Mouse (Mus musculus) activated CD4-positive, CD25-positive, alpha-beta regulatory T cell, adult 4 months (primary cell): Measurements from ENCODE around the gene Psmc1. TPM values are rescaled to one million over a fixed set of nuclear protein-coding genes. Genes with fewer than 3 reads are reported as not detected.

Source experiments
- ATAC-seq: one replicate; pipeline ENCODE4 v1.8.0; 2017
- polyA plus RNA-seq, 2 experiments: library from polyadenylated mRNA; unstranded; fragments of 100-300 nt; shearing (Covaris generic); gene quantifications; one replicate each; pipeline ENCODE4 v1.2.1; 2017

The Psmc1 gene
- polyA plus RNA-seq: 100 to 1,000 TPM; 201 to 218 TPM

GRCm38 (mm10) chr12:100109986-100110696 lies at the start of gene Psmc1:
TSS of gene Psmc1 (plus strand) at chr12:100110154.
- peak; percentile 87 for ATAC-seq

DNA sequence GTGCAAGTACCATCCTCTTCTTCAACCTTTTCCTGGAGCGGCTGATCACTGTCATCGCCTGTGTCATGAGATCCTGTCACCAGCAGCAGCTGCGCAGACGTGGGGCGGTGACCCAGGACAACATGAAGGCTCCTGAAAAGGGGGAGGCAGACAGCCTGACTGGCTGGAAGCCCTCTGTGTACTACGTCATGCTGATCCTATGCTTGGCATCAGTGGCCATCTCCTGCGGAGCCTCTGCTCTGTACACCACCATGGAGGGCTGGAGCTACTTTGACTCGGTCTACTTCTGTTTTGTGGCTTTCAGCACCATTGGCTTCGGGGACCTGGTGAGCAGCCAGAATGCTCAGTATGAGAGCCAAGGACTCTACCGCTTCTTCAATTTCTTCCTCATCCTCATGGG lies 48.9 kb upstream of the Psmc1 start:
- no peak for ATAC-seq

DNA sequence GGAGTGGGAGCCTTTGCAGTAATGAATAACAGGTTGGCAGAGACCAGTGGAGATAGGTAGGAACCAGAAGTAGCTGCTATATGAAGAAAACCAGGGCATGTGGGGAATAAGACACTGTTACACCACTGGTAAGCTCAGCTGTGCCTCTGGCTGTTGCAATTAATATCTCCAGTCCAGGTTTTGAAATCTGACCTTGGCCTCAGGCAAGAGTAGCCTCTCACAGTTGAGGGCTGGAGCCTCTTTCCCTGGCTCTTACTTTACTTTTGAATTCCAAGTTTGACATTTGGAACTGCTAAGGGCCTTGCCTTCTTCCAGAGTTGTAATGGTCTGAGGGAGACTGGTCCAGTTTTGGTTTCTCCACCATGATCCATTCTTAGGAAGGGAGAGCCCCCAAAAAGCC lies 48.1 kb upstream of the Psmc1 start:
- ATAC-seq: no peak

GRCm38 (mm10) chr12:100062584-100062983 lies 47.4 kb upstream of the Psmc1 start:
- ATAC-seq: no peak

DNA sequence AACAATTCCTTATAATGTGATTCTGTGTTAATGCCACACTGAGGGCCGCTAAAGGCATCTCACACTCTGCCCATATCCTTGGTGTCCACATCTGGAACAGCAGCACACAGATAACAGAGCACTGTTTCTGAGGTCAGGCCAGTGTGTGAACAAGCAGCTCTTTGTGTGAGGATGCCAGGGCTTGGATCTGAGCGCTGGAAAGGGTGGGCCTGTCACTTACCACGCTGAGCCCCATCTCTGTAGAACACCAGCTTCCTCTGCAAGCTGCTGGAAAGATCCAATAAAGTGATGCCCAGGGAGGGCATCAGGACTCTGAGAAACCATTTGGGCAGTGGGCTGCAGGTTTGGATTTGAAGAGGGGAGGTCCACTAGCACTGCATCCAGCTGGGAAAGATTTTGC lies 44.8 kb upstream of the Psmc1 start:
- no peak for ATAC-seq

GRCm38 (mm10) chr12:100067477-100067876 lies 42.5 kb upstream of the Psmc1 start:
- ATAC-seq: no peak

GRCm38 (mm10) chr12:100073201-100073672 lies 36.7 kb upstream of the Psmc1 start:
- ATAC-seq: no peak

DNA sequence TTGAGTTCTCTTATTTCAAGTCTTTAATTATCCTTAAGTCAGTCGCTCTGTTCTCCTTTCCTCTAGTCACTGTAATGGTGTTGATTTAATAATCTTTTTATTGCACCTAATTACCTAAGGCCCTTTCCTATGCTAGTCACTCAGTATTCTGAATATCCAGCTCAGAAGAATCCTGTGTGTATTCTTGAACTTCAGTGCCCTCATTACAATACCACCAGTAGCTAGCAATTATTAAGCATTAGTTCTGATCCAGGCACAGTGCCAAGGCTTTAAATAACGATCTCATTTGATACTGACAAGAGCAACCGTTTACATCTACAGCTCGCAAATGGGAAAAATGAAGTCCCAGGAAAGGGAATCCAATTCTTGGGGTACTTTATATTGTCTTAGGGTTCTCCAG lies 34.2 kb upstream of the Psmc1 start:
- ATAC-seq: no peak

GRCm38 (mm10) chr12:100079636-100080286 lies 30.2 kb upstream of the Psmc1 start:
- ATAC-seq: no peak

DNA sequence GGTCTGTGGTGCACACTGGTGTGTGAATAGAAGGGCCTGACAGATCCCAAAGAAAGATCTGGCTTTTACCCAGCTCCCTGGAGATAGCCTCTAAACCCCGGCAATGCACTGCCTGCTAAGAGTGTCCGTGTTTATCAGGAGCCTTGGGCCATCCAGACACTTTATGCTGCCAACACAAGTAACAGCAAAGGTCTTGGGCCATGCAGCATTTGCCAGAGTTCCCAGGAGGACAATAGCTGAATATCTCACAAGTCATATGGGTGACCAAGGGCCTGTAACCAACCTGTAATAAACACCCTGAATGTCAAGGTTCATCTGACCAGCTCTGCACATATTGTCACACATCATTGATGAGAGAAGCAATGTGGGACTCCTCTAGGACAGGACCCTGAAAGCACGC lies 21.9 kb upstream of the Psmc1 start:
- no peak for ATAC-seq

DNA sequence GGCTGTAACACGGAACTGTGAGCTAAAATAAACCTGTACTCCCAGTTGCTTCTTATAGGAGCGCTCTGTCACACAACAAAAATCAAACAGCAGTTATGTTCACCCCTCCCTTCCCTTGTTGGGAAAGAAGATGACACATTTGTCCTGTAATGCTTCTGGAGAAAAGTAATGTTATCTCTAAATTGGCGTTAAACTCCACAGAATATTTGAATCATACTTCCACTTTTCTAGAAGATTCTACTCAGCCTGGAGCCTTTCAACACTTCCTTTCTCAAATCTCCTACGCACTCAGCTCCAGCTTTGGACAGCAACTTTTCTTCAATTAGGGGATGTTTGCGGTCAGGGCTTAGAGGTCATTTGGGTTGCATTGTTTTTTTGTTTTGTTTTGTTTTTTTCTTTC lies 20.7 kb upstream of the Psmc1 start:
- ATAC-seq: no peak

GRCm38 (mm10) chr12:100090750-100091149 lies 19.2 kb upstream of the Psmc1 start:
- no peak for ATAC-seq

DNA sequence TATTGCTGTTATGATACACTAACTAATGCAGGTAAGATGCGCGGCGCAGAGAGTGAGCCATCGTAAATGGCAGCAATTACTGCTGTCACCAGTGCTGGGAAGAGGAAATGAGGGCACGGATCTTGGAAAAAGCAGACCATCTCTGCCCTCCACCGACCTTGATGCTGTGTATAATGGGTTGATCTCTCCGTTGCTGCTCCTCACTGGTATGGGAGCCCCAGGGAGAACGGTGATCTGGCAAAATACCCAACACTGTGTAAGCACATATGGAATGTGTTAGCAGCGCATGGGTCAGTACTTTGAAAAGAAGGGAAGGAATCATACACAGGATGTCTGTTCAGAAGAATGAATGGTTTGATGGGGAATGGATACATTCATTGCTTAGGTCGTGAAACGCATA lies 16.9 kb upstream of the Psmc1 start:
- no peak for ATAC-seq

- no peak for ATAC-seq
Observed at GRCm38 (mm10) chr12:100099971-100100706, 9.8 kb upstream of the Psmc1 start.

DNA sequence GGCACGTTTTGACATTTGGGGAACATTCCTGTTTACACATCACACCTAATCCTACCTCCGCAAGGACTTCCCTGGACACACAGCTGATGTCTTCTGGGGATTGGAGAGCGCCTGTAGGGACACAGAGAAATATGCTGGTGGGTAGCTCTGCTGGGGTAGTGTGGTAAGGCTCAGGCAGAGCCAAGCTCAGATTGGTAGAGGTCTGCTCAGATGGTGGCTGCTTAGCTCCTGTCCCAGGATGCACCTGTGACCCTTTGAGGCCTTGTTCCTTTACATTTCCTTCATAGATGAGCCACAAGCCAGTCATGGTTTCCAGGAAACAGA lies 9.3 kb upstream of the Psmc1 start:
- no peak for ATAC-seq

GRCm38 (mm10) chr12:100101651-100102050 lies 8.3 kb upstream of the Psmc1 start:
- ATAC-seq: no peak

- ATAC-seq: no peak
Observed at GRCm38 (mm10) chr12:100104530-100104929, 5.4 kb upstream of the Psmc1 start.

DNA sequence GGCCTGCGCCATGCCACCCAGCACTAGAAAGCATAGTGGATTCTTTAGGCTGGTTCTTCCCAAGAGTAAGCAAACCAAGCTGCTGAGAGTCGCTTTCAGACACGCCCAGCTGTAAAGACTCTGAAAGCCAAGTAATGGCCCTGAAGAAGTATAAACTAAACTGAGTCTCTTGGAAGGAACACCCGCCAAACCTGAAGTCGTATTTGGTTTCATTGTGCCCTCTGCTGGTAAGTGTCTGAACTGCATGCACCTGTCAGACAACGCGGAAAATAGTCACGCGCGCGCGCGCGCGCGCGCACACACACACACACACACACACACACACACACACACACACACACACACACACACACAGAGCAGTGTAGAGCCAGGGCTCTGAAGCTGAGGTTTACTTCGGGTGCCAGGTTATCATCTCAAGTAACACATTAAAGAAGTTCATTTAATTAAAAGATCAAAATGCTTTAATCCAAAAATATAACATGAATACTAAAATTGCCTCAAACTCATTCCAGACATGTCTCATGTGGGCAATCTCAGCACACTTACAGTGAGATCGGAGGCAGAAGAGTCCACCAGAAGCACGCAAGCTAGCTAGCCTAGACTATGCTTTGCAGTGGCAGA lies 3.6 kb upstream of the Psmc1 start:
- peak; percentile 24 for ATAC-seq

- ATAC-seq: no peak
Observed at GRCm38 (mm10) chr12:100107436-100107835, 2.5 kb upstream of the Psmc1 start.

- ATAC-seq: no peak
Observed at GRCm38 (mm10) chr12:100115982-100116381, 6.0 kb downstream of the Psmc1 start.

DNA sequence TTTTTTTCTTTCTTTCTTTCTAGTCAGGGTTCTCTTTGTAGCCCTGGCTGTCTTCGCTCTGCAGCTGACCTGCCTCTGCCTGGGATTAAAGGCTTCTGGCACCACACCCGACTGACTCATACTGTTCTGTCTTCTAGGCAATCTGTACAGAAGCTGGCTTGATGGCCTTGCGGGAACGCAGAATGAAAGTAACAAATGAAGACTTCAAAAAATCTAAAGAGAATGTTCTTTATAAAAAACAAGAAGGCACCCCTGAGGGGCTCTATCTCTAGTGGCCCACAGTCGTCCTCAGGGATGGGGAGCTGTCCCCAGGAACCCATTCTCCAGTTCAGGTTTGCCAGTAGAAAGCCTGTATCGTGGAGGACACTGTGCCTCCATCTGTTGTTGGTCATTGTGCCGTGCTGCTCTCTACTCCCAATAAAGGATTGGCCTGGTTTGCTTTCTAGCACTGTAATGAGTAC lies 13.0 kb downstream of the Psmc1 start:
- no peak for ATAC-seq

DNA sequence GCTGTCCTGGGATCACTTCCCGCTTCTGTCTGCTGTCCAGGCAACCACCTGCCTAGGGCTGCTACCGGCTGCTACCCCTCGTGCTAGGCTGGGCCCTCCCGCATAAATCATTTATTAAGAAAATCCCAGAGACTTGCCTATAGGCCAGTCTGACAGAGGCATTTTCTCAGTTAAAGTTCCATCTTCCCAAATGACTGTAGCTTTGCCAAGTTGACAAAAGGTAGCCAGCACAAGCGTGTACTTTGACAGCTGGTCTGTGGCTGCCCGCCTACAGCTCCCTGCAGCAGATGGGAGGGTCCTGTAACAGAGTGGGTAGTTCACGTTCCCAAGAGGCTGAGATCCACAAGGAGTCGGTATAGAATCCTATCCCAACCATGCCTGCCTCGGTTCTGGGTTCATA lies 13.5 kb downstream of the Psmc1 start:
- ATAC-seq: no peak
